Mouse (Mus musculus) forebrain, embryonic 10.5 days (tissue): Measurements from ENCODE around the gene Nav1. TPM values are rescaled to one million over a fixed set of nuclear protein-coding genes. Genes with fewer than 3 reads are reported as not detected.

ENCODE experiments used
- DNase-seq: peaks from one replicate; pipeline ENCODE4 v3.0.0-alpha.2; 2017; ENCODE audit warnings: low spot score; ENCODE audit errors: extremely low spot score
- H3K27ac ChIP-seq: fragments of 300-500 bp; sonication (generic); 2 replicates; pipeline ENCODE4 v1.5.1; 2016; ENCODE audit warnings: mild to moderate bottlenecking
- H3K27me3 ChIP-seq: fragments of 300-500 bp; sonication (generic); 2 replicates; pipeline ENCODE4 v1.6.1; 2016; ENCODE audit warnings: mild to moderate bottlenecking; ENCODE audit not compliant: poor library complexity, severe bottlenecking
- H3K36me3 ChIP-seq: fragments of 300-500 bp; sonication (generic); replicated peaks from 2 replicates; pipeline ENCODE4 v1.6.1; 2016; ENCODE audit warnings: mild to moderate bottlenecking, moderate library complexity
- H3K4me1 ChIP-seq: fragments of 300-500 bp; sonication (generic); 2 replicates; pipeline ENCODE4 v1.6.1; 2016
- H3K4me3 ChIP-seq: fragments of 300-500 bp; sonication (generic); 2 replicates; pipeline ENCODE4 v1.5.1; 2016; ENCODE audit warnings: mild to moderate bottlenecking, moderate library complexity
- H3K9me3 ChIP-seq: fragments of 300-500 bp; sonication (generic); 2 replicates; pipeline ENCODE4 v1.6.1; 2016; ENCODE audit warnings: mild to moderate bottlenecking, moderate library complexity
- WGBS: fragments of 180-500 bp; shearing (Covaris S2); methylation state at CpG from one replicate; pipeline ENCODE4 v1.1.7; 2016; 5-methylcytosine and 5-hydroxymethylcytosine counted together
- polyA plus RNA-seq: library from polyadenylated mRNA; unstranded; fragments of >200 nt; fragmentation: Nextera tagmentation; extraction: Ambion mirVana; gene quantifications from 2 replicates; pipeline ENCODE4 v1.2.1, GENCODE M21; 2016

The Nav1 gene
- polyA plus RNA-seq, 1 experiment from 2014 or later = 25.3 TPM

- no peak for DNase-seq
- H3K27me3 ChIP-seq = no peaks in the 10 kb centered on the region
- no peak overlapping the region for H3K4me3 ChIP-seq
- 89% methylated on average over 10 of the region's 10 CpGs for WGBS
- H3K27ac ChIP-seq = no peak overlapping the region
- H3K9me3 ChIP-seq = no peaks in the 10 kb centered on the region
- peaks cover 97% of the 10 kb centered on the region for H3K36me3 ChIP-seq
- H3K4me1 ChIP-seq = no peaks in the 10 kb centered on the region
Measured at GRCm38 (mm10) chr1:135452259-135452658, 154.8 kb downstream of the Nav1 start.

GRCm38 (mm10) chr1:135451419-135451818 lies 155.7 kb downstream of the Nav1 start:
- no peak for DNase-seq
- Histone ChIP-seq H3K4me3 (no peak overlapping the region), H3K27ac (no peak overlapping the region), H3K9me3 (no peaks in the 10 kb centered on the region), H3K27me3 (no peaks in the 10 kb centered on the region), H3K4me1 (no peaks in the 10 kb centered on the region), H3K36me3 (peaks cover 95% of the 10 kb centered on the region)
- WGBS = 86% methylated on average over 2 of the region's 2 CpGs

DNA sequence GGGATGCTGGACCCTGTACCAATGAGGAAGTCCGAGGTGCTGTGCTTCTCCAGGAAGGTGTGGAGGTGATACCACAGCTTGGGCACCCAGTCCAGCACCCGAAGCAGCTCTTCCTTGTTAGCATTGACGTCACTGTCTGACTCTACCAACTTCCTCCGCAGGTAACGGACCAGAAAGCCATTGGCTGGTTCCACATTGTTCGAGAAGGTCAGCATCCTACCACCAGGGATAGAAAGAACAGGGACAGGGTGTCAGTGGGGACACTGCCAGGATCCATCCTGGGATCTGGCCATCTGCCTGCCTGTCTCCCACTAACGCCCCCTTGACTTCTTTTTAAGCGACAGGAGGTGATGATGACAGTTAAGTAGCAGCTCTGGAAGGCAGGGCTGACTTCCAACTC lies 157.2 kb downstream of the Nav1 start:
- 94% methylated on average over 8 of the region's 8 CpGs for WGBS
- Histone ChIP-seq H3K4me3 (no peak overlapping the region), H3K27me3 (no peaks in the 10 kb centered on the region), H3K36me3 (peaks cover 94% of the 10 kb centered on the region), H3K9me3 (no peaks in the 10 kb centered on the region), H3K4me1 (no peaks in the 10 kb centered on the region), H3K27ac (no peak overlapping the region)
- DNase-seq = no peak

DNA sequence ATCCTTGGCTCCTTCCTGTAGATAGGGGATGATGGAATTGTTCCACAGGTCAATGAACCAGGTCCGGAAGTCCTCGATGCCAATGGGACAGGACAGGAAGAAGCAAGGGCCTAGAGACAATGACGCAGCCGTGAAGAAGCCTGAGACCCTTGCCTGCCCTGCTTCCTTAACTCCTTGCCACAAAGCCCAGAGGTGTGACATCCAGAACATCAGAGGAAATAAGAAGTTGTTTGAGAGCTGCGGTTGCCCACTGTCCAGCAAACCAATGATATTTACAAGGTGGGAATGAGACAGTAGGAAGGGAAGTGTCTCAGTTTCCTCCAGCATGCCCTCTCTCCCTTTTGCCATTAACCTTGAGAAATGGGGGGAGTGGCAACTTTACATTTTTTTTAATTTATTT lies 158.2 kb downstream of the Nav1 start:
- Histone ChIP-seq H3K9me3 (no peaks in the 10 kb centered on the region), H3K27me3 (no peaks in the 10 kb centered on the region), H3K27ac (no peak overlapping the region), H3K36me3 (peaks cover 94% of the 10 kb centered on the region), H3K4me1 (no peaks in the 10 kb centered on the region), H3K4me3 (no peak overlapping the region)
- no peak for DNase-seq
- 96% methylated on average over 5 of the region's 5 CpGs for WGBS

- WGBS = 91% methylated on average over 12 of the region's 12 CpGs
- peaks cover 94% of the 10 kb centered on the region for H3K36me3 ChIP-seq
- no peak overlapping the region for H3K4me3 ChIP-seq
- H3K27ac ChIP-seq = no peak overlapping the region
- no peaks in the 10 kb centered on the region for H3K9me3 ChIP-seq
- no peaks in the 10 kb centered on the region for H3K4me1 ChIP-seq
- no peaks in the 10 kb centered on the region for H3K27me3 ChIP-seq
- DNase-seq = no peak
Measured at GRCm38 (mm10) chr1:135443506-135443905, 163.6 kb downstream of the Nav1 start.

DNA sequence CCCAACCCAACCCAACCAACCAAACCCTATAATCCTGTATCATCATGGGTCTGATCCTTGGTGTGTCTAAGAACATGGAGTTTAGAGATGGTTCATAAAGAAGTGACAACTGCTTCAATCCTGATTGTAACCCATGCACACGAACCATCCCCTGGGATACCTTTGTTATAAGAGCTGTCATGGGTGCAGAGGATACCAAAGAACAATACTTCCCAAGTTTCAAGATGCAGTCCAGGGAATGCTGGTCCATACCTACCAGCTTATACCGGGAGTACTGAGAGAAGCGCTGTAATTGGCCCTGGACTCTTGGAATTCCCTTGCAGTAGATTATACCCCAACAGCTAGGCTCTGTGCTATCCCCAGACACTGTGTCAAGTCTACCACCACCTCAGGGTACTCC lies 165.2 kb downstream of the Nav1 start:
- Histone ChIP-seq H3K36me3 (peaks cover 93% of the 10 kb centered on the region), H3K27me3 (no peaks in the 10 kb centered on the region), H3K9me3 (no peaks in the 10 kb centered on the region), H3K4me3 (no peak overlapping the region), H3K4me1 (no peaks in the 10 kb centered on the region), H3K27ac (no peak overlapping the region)
- WGBS = 91% methylated on average over 3 of the region's 3 CpGs
- no peak for DNase-seq

DNA sequence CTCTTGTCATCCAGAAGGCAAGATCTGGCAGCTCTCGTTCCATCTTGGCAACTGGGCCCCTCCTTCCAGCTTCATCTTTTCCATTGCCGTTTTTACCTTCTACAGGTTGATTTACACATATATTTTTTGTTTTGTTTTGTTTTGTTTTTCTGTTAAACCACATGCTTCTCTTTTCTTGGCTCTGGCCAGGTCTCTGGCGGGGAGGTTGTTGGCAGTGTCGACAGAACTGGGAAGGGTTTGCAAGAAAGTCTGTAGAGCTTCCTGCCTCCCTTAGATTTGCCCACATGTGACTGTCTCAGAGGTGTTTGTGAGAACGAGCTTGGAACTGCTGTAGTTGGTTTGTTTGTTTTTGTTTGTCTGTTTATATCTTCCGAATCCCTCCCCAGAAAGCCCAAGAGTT lies 166.1 kb downstream of the Nav1 start:
- no peak overlapping the region for H3K4me3 ChIP-seq
- no peaks in the 10 kb centered on the region for H3K27me3 ChIP-seq
- no peak for DNase-seq
- no peaks in the 10 kb centered on the region for H3K4me1 ChIP-seq
- H3K36me3 ChIP-seq = peaks cover 86% of the 10 kb centered on the region
- H3K27ac ChIP-seq = no peak overlapping the region
- 96% methylated on average over 6 of the region's 6 CpGs for WGBS
- H3K9me3 ChIP-seq = no peaks in the 10 kb centered on the region

DNA sequence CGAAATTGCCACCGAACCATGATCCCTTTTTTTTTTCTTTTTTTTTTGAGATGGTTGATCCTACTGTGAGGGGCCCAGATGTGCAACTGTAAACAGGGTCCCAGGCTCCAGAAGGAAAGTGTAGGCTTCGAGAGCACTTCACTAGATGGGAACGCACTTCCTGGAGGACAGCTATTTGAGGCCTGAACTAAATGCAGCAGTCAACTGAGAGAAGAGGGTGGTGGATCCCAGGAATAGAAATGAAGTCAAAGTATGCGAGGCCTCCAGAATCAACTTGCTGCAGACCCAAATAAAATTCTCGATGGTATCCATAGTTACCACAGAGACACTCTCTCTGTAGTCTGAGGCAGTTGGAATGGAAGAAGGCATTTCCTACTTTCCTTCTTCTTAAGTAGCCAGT lies 168.3 kb downstream of the Nav1 start:
- DNase-seq = no peak
- H3K27me3 ChIP-seq = no peaks in the 10 kb centered on the region
- H3K27ac ChIP-seq = no peak overlapping the region
- WGBS = 91% methylated on average over 6 of the region's 6 CpGs
- H3K36me3 ChIP-seq = peaks cover 65% of the 10 kb centered on the region
- peaks cover 5% of the 10 kb centered on the region; the same call in 1 of the 2 replicates for H3K4me1 ChIP-seq
- no peak overlapping the region for H3K4me3 ChIP-seq
- H3K9me3 ChIP-seq = no peaks in the 10 kb centered on the region

- Histone ChIP-seq H3K27ac (no peak overlapping the region), H3K36me3 (peaks cover 35% of the 10 kb centered on the region), H3K4me1 (peaks cover 18% of the 10 kb centered on the region), H3K4me3 (no peak overlapping the region), H3K9me3 (no peaks in the 10 kb centered on the region), H3K27me3 (no peaks in the 10 kb centered on the region)
- DNase-seq = no peak
- WGBS = 55% methylated on average over 2 of the region's 2 CpGs
Measured at GRCm38 (mm10) chr1:135435823-135436222, 171.3 kb downstream of the Nav1 start.

DNA sequence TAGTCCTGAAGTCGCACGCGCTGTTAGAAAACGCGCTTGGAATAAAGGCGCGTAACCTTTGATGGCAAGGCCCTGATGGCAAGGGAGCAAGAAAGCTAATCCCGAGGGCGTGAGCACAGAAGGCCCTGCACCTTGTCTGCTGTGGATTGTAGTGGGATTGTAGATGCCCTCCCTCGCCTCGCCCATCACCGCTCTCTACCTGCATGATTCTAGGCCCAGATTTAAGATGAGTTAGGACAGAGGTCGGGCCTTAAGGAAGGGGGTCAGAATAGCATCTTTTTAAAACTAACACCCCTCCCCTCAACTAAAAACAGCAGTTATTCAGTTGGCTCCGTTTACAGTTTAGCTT lies 176.5 kb downstream of the Nav1 start:
- H3K27ac ChIP-seq = peak overlapping the region; percentile 99
- peak overlapping the region; percentile 96 for H3K4me3 ChIP-seq
- H3K9me3 ChIP-seq = no peaks in the 10 kb centered on the region
- 1% methylated on average over 14 of the region's 14 CpGs for WGBS
- H3K4me1 ChIP-seq = peaks cover 48% of the 10 kb centered on the region
- no peaks in the 10 kb centered on the region for H3K27me3 ChIP-seq
- H3K36me3 ChIP-seq = peaks cover 25% of the 10 kb centered on the region
- DNase-seq = no peak

DNA sequence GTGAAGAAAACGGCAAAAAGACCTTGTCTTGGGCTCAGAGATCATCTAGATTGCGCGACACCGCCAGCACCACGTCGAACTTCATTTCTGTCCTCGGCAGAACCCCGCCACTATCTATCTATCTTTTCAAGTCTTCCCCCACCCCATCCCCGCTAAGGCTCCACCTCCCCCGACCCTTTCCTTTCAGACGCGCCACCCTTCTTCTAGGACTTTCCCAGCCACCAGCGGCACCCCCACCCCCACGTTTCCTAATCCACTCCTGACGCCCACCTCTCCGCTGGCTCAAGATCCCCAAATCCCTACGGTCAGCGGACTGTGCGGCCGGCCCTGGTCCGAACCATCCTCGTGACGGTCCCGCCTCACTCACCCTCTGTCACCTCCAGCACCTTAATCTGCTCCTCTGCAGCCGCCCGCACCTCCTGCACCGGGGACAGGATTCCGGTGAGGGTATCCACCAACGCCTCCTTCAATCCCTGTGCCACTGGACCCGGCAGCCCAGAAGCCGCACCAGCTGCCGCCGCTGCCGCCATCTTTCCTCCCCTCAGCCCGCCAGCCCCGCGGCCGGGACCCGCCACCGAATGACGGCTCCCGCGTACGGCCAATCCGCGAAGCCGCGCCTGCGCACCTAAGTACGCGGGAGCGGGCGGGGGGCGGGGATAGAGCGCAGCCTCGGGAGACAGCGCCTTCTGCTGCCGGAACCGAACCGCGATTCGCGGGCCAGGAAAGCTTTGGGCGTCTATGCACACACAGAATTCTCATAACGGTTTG lies 177.0 kb downstream of the Nav1 start, which contains the start of gene Ipo9:
Ipo9 (minus strand) TSS at position 599 of the 768 bp plus-strand sequence.
- H3K36me3 ChIP-seq = peaks cover 30% of the 10 kb centered on the region
- H3K27ac ChIP-seq = peak within 1 kb of the TSS; percentile 99
- peak within 1 kb of the TSS; percentile 96 for H3K4me3 ChIP-seq
- DNase-seq = peak; percentile 88
- WGBS = under 1% methylated on average over 65 of the region's 65 CpGs
- no peaks in the 10 kb centered on the region for H3K9me3 ChIP-seq
- no peaks in the 10 kb centered on the region for H3K27me3 ChIP-seq
- peaks cover 48% of the 10 kb centered on the region for H3K4me1 ChIP-seq

GRCm38 (mm10) chr1:135427390-135427789 lies 179.7 kb downstream of the Nav1 start:
- Histone ChIP-seq H3K27ac (no peak overlapping the region), H3K36me3 (peaks cover 57% of the 10 kb centered on the region), H3K9me3 (no peaks in the 10 kb centered on the region), H3K4me1 (peaks cover 43% of the 10 kb centered on the region), H3K27me3 (no peaks in the 10 kb centered on the region), H3K4me3 (peak overlapping the region; percentile 96; the same call in 1 of the 2 replicates)
- DNase-seq = no peak
- 91% methylated on average over 6 of the region's 6 CpGs for WGBS

DNA sequence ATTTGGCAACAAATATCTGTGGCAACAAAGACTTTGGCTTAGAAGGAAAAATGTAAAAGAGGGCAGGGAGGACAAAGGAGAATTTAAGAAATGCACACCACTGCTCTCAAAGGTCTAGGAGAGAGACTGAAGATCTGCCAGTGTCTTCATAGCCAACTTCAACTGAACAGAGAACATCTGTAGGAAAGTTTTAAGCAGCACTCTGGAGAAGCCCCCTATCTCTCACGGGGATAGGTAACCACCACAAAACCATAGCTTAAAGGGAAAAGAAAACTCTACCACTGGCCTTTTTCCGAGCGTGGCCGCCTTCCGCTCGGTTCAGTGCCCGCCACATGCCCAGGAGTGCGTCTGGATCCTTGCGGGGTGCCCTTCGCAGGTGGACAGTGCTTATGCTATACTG lies 180.4 kb downstream of the Nav1 start:
- WGBS = 97% methylated on average over 10 of the region's 10 CpGs

More for the DNA sequence above, 180.4 kb downstream of the Nav1 start:
- Histone ChIP-seq H3K27me3 (no peaks in the 10 kb centered on the region), H3K4me3 (no peak overlapping the region), H3K36me3 (peaks cover 65% of the 10 kb centered on the region), H3K9me3 (no peaks in the 10 kb centered on the region), H3K4me1 (peaks cover 38% of the 10 kb centered on the region), H3K27ac (no peak overlapping the region)
- no peak for DNase-seq
